Mouse (Mus musculus) mature B cell (primary cell): ENCODE measurements around the gene Acbd6.

Source experiments
- in situ Hi-C: fragments of 300-500 bp; cut with MboI; formaldehyde crosslinking; loops from 2 replicates; pipeline ENCODE4 v1.14.3; 2019

The Acbd6 gene

GRCm38 (mm10) chr1:155646345-155647307, 88.7 kb downstream of the Acbd6 start:
- in situ Hi-C loops = no loop called here

- in situ Hi-C loops = no loop called here
Observed at GRCm38 (mm10) chr1:155650121-155650846, 92.4 kb downstream of the Acbd6 start.

GRCm38 (mm10) chr1:155654961-155655360, 97.0 kb downstream of the Acbd6 start:
- in situ Hi-C loops = no loop called here

GRCm38 (mm10) chr1:155656321-155656720, 98.4 kb downstream of the Acbd6 start:
- in situ Hi-C loops = no loop called here

GRCm38 (mm10) chr1:155663994-155664393, 106.1 kb downstream of the Acbd6 start:
- in situ Hi-C loops = no loop called here

- in situ Hi-C loops = no loop called here
Observed at GRCm38 (mm10) chr1:155675570-155675969, 117.7 kb downstream of the Acbd6 start.

GRCm38 (mm10) chr1:155681116-155681799, 123.3 kb downstream of the Acbd6 start:
- in situ Hi-C loops = no loop called here

GRCm38 (mm10) chr1:155686816-155687215, 128.9 kb downstream of the Acbd6 start:
- in situ Hi-C loops = no loop called here

GRCm38 (mm10) chr1:155689141-155689540, 131.2 kb downstream of the Acbd6 start:
- in situ Hi-C loops = no loop called here

GRCm38 (mm10) chr1:155689558-155689957, 131.6 kb downstream of the Acbd6 start:
- in situ Hi-C loops = no loop called here

- in situ Hi-C loops = no loop called here
Observed at GRCm38 (mm10) chr1:155692230-155692629, 134.3 kb downstream of the Acbd6 start.

GRCm38 (mm10) chr1:155693026-155693425, 135.1 kb downstream of the Acbd6 start:
- in situ Hi-C loops = no loop called here

- in situ Hi-C loops = no loop called here
Observed at GRCm38 (mm10) chr1:155693443-155693842, 135.5 kb downstream of the Acbd6 start.

GRCm38 (mm10) chr1:155698373-155699159, 140.6 kb downstream of the Acbd6 start:
- in situ Hi-C loops = no loop called here

GRCm38 (mm10) chr1:155700886-155701285, 143.0 kb downstream of the Acbd6 start:
- in situ Hi-C loops = no loop called here

- in situ Hi-C loops = no loop called here
Observed at GRCm38 (mm10) chr1:155703191-155703680, 145.3 kb downstream of the Acbd6 start.

- in situ Hi-C loops = no loop called here
Observed at GRCm38 (mm10) chr1:155704182-155704581, 146.3 kb downstream of the Acbd6 start.

GRCm38 (mm10) chr1:155713306-155713705, 155.4 kb downstream of the Acbd6 start:
- in situ Hi-C loops = no loop called here

GRCm38 (mm10) chr1:155715366-155715765, 157.4 kb downstream of the Acbd6 start:
- in situ Hi-C loops = no loop called here

GRCm38 (mm10) chr1:155717301-155717700, 159.4 kb downstream of the Acbd6 start:
- in situ Hi-C loops = no loop called here

- in situ Hi-C loops = no loop called here
Observed at GRCm38 (mm10) chr1:155718851-155719250, 160.9 kb downstream of the Acbd6 start.
